Mouse (Mus musculus): ENCODE results near the gene Vps45. TPM values are rescaled to one million over a fixed set of nuclear protein-coding genes. Genes with fewer than 3 reads are reported as not detected.

Gene Vps45
- total and polyA plus RNA-seq, 3 experiments: 20.6 to 92.0 (median 28.9) TPM

GRCm38 (mm10) chr3:96082714-96083508 lies 24.6 kb upstream of the Vps45 start (continued):
- TF ChIP-seq MYC (IDR thresholded peaks at IDR 0.05; ENCODE audit: low read depth, low read length) (peak; percentile 71), USF1 (IDR thresholded peaks at IDR 0.05; ENCODE audit: low read depth, low read length) (no peak; the same call in 1 of the 2 replicates), ZKSCAN1 (IDR thresholded peaks at IDR 0.05; ENCODE audit: low read depth, low read length) (no peak), USF2 (IDR thresholded peaks at IDR 0.05; ENCODE audit: borderline replicate concordance in 1 of 2, insufficient read depth in 1 of 2, low read depth in 1 of 2, low read length in 2 of 2) (no peak)

GRCm38 (mm10) chr3:96082100-96082499 lies 23.8 kb upstream of the Vps45 start:
- Histone ChIP-seq H3K9ac (ENCODE audit: control insufficient read depth, low read depth, low read length, poor library complexity, severe bottlenecking) (peak overlapping the region; percentile 26; the same call in 1 of the 2 replicates), H3K27ac (ENCODE audit: control insufficient read depth, low read depth, low read length) (peak overlapping the region; percentile 66)
- TF ChIP-seq ZC3H11A (IDR thresholded peaks at IDR 0.05; ENCODE audit: low read depth, low read length) (no peak), CHD1 (IDR thresholded peaks at IDR 0.05; ENCODE audit: low read depth, low read length) (0 out of 2 replicates have a peak, but pooled peaks have one; percentile 80), MAFK (IDR thresholded peaks at IDR 0.05; ENCODE audit: borderline replicate concordance, low read depth, low read length) (no peak), CHD2 (IDR thresholded peaks at IDR 0.05; ENCODE audit: low read length) (no peak), RCOR1 (IDR thresholded peaks at IDR 0.05; ENCODE audit: low read depth, low read length) (peak; percentile 27; the same call in 1 of the 2 replicates), E2F4 (IDR thresholded peaks at IDR 0.05; ENCODE audit: borderline replicate concordance, low read depth, low read length) (no peak), RAD21 (IDR thresholded peaks at IDR 0.05; ENCODE audit: low read depth, low read length) (no peak), KAT2A (conservative IDR thresholded peaks at IDR 0.05; ENCODE audit: low read depth, low read length) (no peak), ETS1 (IDR thresholded peaks at IDR 0.05; ENCODE audit: low read depth, low read length) (no peak), MYB (IDR thresholded peaks at IDR 0.05; ENCODE audit: low read depth, low read length) (no peak), USF1 (IDR thresholded peaks at IDR 0.05; ENCODE audit: low read depth, low read length) (no peak), GABPA (IDR thresholded peaks at IDR 0.05; ENCODE audit: low read depth, low read length) (no peak), POLR2AphosphoS2 (IDR thresholded peaks at IDR 0.05; ENCODE audit: low read length) (no peak), UBTF (IDR thresholded peaks at IDR 0.05; ENCODE audit: borderline replicate concordance, insufficient read depth, low read depth, low read length) (no peak), MXI1 (IDR thresholded peaks at IDR 0.05; ENCODE audit: low read depth, low read length) (no peak; the same call in 1 of the 2 replicates), TCF12 (IDR thresholded peaks at IDR 0.05; ENCODE audit: low read depth, low read length) (no peak), EP300 (IDR thresholded peaks at IDR 0.05; ENCODE audit: low read depth in 1 of 2, low read length in 2 of 2) (no peak), SMC3 (IDR thresholded peaks at IDR 0.05; ENCODE audit: low read depth, low read length) (no peak), JUND (IDR thresholded peaks at IDR 0.05; ENCODE audit: low read depth, low read length) (no peak), POLR2AphosphoS5 (IDR thresholded peaks at IDR 0.05; ENCODE audit: borderline replicate concordance, low read depth, low read length) (no peak), POLR2A (IDR thresholded peaks at IDR 0.05; ENCODE audit: control insufficient read depth in 1 of 2, insufficient read depth in 1 of 2, low read depth in 1 of 2, low read length in 2 of 2, poor library complexity in 1 of 2) (no peak), MAZ (IDR thresholded peaks at IDR 0.05; ENCODE audit: low read depth, low read length) (peak; percentile 51), ZNF384 (IDR thresholded peaks at IDR 0.05; ENCODE audit: low read depth, low read length) (peak; percentile 65), TAL1 (IDR thresholded peaks at IDR 0.05; ENCODE audit: low read length) (no peak), BHLHE40 (IDR thresholded peaks at IDR 0.05; ENCODE audit: borderline replicate concordance, low read depth, low read length) (no peak), ZKSCAN1 (IDR thresholded peaks at IDR 0.05; ENCODE audit: low read depth, low read length) (no peak), GATA1 (IDR thresholded peaks at IDR 0.05; ENCODE audit: low read depth, low read length) (no peak), USF2 (IDR thresholded peaks at IDR 0.05; ENCODE audit: borderline replicate concordance in 1 of 2, insufficient read depth in 1 of 2, low read depth in 1 of 2, low read length in 2 of 2) (no peak), NRF1 (IDR thresholded peaks at IDR 0.05; ENCODE audit: insufficient read depth, low read depth, low read length, poor library complexity, severe bottlenecking) (no peak), MEF2A (IDR thresholded peaks at IDR 0.05; ENCODE audit: extremely low read depth, insufficient replicate concordance, low read depth, low read length, poor library complexity, severe bottlenecking) (no peak), MYC (IDR thresholded peaks at IDR 0.05; ENCODE audit: low read depth, low read length) (peak; percentile 81), ELF1 (IDR thresholded peaks at IDR 0.05; ENCODE audit: low read depth, low read length) (no peak)

More at GRCm38 (mm10) chr3:96082100-96082499, 23.8 kb upstream of the Vps45 start:
- Histone ChIP-seq H3K4me1 (ENCODE audit: control insufficient read depth in 1 of 2, insufficient read depth in 2 of 2, low read length in 2 of 2) (peaks cover 16 to 24% of the 10 kb centered on the region in 2 experiments), H3K27me3 (ENCODE audit: control insufficient read depth in 1 of 2, insufficient read depth in 2 of 2, low read length in 2 of 2) (no peaks in the 10 kb centered on the region), H3K36me3 (ENCODE audit: control insufficient read depth in 1 of 2, insufficient read depth in 2 of 2, low read length in 2 of 2) (peaks cover 0 to 29% of the 10 kb centered on the region in 2 experiments; a peak in 2 of 4 replicates), H3K4me3 (ENCODE audit: control insufficient read depth in 1 of 2, insufficient read depth in 1 of 2, low read depth in 2 of 2, low read length in 2 of 2) (peak overlapping the region in 1 of 2 experiments; percentile 41; a peak in 2 of 4 replicates), H3K79me2 (ENCODE audit: control insufficient read depth, insufficient read depth, low read length, poor library complexity) (no peaks in the 10 kb centered on the region), H3K9me3 (replicated peaks; ENCODE audit: insufficient read depth, low read length) (no peaks in the 10 kb centered on the region)
- DNase-seq (ENCODE audit: low read depth, low spot score): no peak
